8 mouse cellular contexts compared by ENCODE assay signal in genomic region chr11:100287024-100287423, GRCm38 (mm10). TPM values are rescaled to one million over a fixed set of nuclear protein-coding genes. Genes with fewer than 3 reads are reported as not detected.
A peak's percentile ranks its signal among the peaks of the same experiment; 100 is the strongest.
DNase-seq lines count a peak whose midpoint lies in the region; ATAC-seq and TF ChIP-seq lines count a peak whose summit lies in the region.

No protein-coding gene starts in this region.

- H3K9me3 ChIP-seq in liver, embryonic 11.5 days (ENCODE audit: control insufficient read depth, low read length): no peaks in the 10 kb centered on the region
- no peaks in the 10 kb centered on the region for H3K9me3 ChIP-seq in limb, embryonic 10.5 days (replicated peaks)
- H3K9me3 ChIP-seq in stomach, postnatal 0 days (ENCODE audit: control insufficient read depth, low read length): no peaks in the 10 kb centered on the region

- DNase-seq in liver: peak; percentile 21
- DNase-seq in liver, embryonic 11.5 days (ENCODE audit: low spot score): no peak
- peak; percentile 97 for DNase-seq in fibroblast of lung, adult 2 months (ENCODE audit: low read depth)
- DNase-seq in limb, embryonic 10.5 days (ENCODE audit: low spot score): no peak
- peak; percentile 97 for DNase-seq in stomach, postnatal 0 days (ENCODE audit: low spot score)
- DNase-seq in embryo, embryonic 9.5 days (ENCODE audit: extremely low spot score): no peak

- ATAC-seq in liver, embryonic 11.5 days (replicated peaks; ENCODE audit: low FRiP score): no peak
- ATAC-seq in stomach, postnatal 0 days (ENCODE audit: low FRiP score, low TSS enrichment): peak; percentile 90
- no peak for ATAC-seq in monocyte, adult 5-6 weeks (replicated peaks; ENCODE audit: insufficient number of reproducible peaks, low FRiP score, low TSS enrichment, poor library complexity, severe bottlenecking)
- ATAC-seq in megakaryocyte progenitor cell, adult 5-6 weeks (replicated peaks; ENCODE audit: poor library complexity): no peak

- no peaks in the 10 kb centered on the region for H3K36me3 ChIP-seq in liver, embryonic 11.5 days (ENCODE audit: control insufficient read depth, insufficient read depth, low read length)
- no peaks in the 10 kb centered on the region for H3K36me3 ChIP-seq in limb, embryonic 10.5 days
- no peaks in the 10 kb centered on the region for H3K36me3 ChIP-seq in stomach, postnatal 0 days (ENCODE audit: control insufficient read depth, insufficient read depth, low read length)

- H3K9ac ChIP-seq in liver, embryonic 11.5 days (ENCODE audit: low read depth, low read length): no peak overlapping the region
- H3K9ac ChIP-seq in stomach, postnatal 0 days (ENCODE audit: low read length): peak overlapping the region; percentile 27; the same call in 1 of the 2 replicates

- WGBS in liver, embryonic 11.5 days: 50% methylated on average over 10 of the region's 10 CpGs
- WGBS in limb, embryonic 10.5 days: 44% methylated on average over 10 of the region's 10 CpGs
- 27% methylated on average over 10 of the region's 10 CpGs for WGBS in stomach, postnatal 0 days

- H3K4me1 ChIP-seq in liver, embryonic 11.5 days (replicated peaks; ENCODE audit: control insufficient read depth, insufficient read depth, low read length): peaks cover 16% of the 10 kb centered on the region
- peaks cover 11% of the 10 kb centered on the region; the same call in 1 of the 2 replicates for H3K4me1 ChIP-seq in limb, embryonic 10.5 days
- peaks cover 8% of the 10 kb centered on the region; the same call in 1 of the 2 replicates for H3K4me1 ChIP-seq in stomach, postnatal 0 days (replicated peaks; ENCODE audit: control insufficient read depth, insufficient read depth)

- H3K27ac ChIP-seq in liver, embryonic 11.5 days (ENCODE audit: low read depth, low read length): no peak overlapping the region
- peak overlapping the region; percentile 21; the same call in 1 of the 2 replicates for H3K27ac ChIP-seq in limb, embryonic 10.5 days
- H3K27ac ChIP-seq in stomach, postnatal 0 days (replicated peaks): peak overlapping the region; percentile 98

- peak; percentile 90 for TF ChIP-seq EP300 in stomach, postnatal 0 days (optimal IDR thresholded peaks at IDR 0.05)

- H3K27me3 ChIP-seq in liver, embryonic 11.5 days (replicated peaks; ENCODE audit: control insufficient read depth, insufficient read depth, low read length): no peaks in the 10 kb centered on the region
- H3K27me3 ChIP-seq in limb, embryonic 10.5 days (ENCODE audit: low read depth, poor library complexity, severe bottlenecking): no peaks in the 10 kb centered on the region
- no peaks in the 10 kb centered on the region for H3K27me3 ChIP-seq in stomach, postnatal 0 days (ENCODE audit: control insufficient read depth, insufficient read depth, low read length)

- no peak overlapping the region for H3K4me3 ChIP-seq in liver, embryonic 11.5 days (ENCODE audit: low read depth, low read length)
- no peak overlapping the region for H3K4me3 ChIP-seq in limb, embryonic 10.5 days
- no peak overlapping the region for H3K4me3 ChIP-seq in stomach, postnatal 0 days (ENCODE audit: low read depth, low read length)

- no peak for TF ChIP-seq CTCF in stomach, postnatal 0 days (IDR thresholded peaks at IDR 0.05; ENCODE audit: low read depth)

- no peak overlapping the region for H3K4me2 ChIP-seq in liver, embryonic 11.5 days
- no peak overlapping the region for H3K4me2 ChIP-seq in stomach, postnatal 0 days (replicated peaks; ENCODE audit: low read depth)

RNA-seq across cellular contexts. Expression of gene Krt42, which starts 17.4 kb away (rescaled TPM):
- polyA plus RNA-seq in liver, embryonic 11.5 days (2014; fragmentation: Nextera tagmentation; extraction: Ambion mirVana): not detected in 2 replicates
- polyA plus RNA-seq in limb, embryonic 10.5 days (2016; fragmentation: Nextera tagmentation; extraction: Ambion mirVana): 0.21 TPM in 1 of 2 replicates, not detected in the other
- 0.10 and 0.12 TPM in 2 replicates for polyA plus RNA-seq in stomach, postnatal 0 days (2015; fragmentation: Nextera tagmentation; extraction: Ambion mirVana)
- total RNA-seq in monocyte, adult 5-6 weeks (2017): not detected in 3 replicates
- not detected in 2 replicates for total RNA-seq in megakaryocyte progenitor cell, adult 5-6 weeks (2015)
- total RNA-seq in megakaryocyte progenitor cell, adult 5-6 weeks (2017): not detected in 2 replicates

RNA-seq across cellular contexts. Expression of gene Krt17, which starts 26.2 kb away (rescaled TPM):
- polyA plus RNA-seq in liver, embryonic 11.5 days (2014; fragmentation: Nextera tagmentation; extraction: Ambion mirVana): 0.32 and 0.42 TPM in 2 replicates
- 1.3 and 7.6 TPM in 2 replicates for polyA plus RNA-seq in limb, embryonic 10.5 days (2016; fragmentation: Nextera tagmentation; extraction: Ambion mirVana)
- 46.4 and 63.4 TPM in 2 replicates for polyA plus RNA-seq in stomach, postnatal 0 days (2015; fragmentation: Nextera tagmentation; extraction: Ambion mirVana)
- not detected in 3 replicates for total RNA-seq in monocyte, adult 5-6 weeks (2017)
- not detected in 2 replicates for total RNA-seq in megakaryocyte progenitor cell, adult 5-6 weeks (2015)
- total RNA-seq in megakaryocyte progenitor cell, adult 5-6 weeks (2017): not detected in 2 replicates

RNA-seq across cellular contexts. Expression of gene Eif1, which starts 32.7 kb away (rescaled TPM):
- polyA plus RNA-seq in liver, embryonic 11.5 days (2014; fragmentation: Nextera tagmentation; extraction: Ambion mirVana): 2,121 and 2,222 TPM in 2 replicates
- 1,486 and 1,565 TPM in 2 replicates for polyA plus RNA-seq in limb, embryonic 10.5 days (2016; fragmentation: Nextera tagmentation; extraction: Ambion mirVana)
- polyA plus RNA-seq in stomach, postnatal 0 days (2015; fragmentation: Nextera tagmentation; extraction: Ambion mirVana): 1,487 and 1,495 TPM in 2 replicates
- total RNA-seq in monocyte, adult 5-6 weeks (2017): 374 to 712 TPM (median 492 TPM) in 3 replicates
- total RNA-seq in megakaryocyte progenitor cell, adult 5-6 weeks (2015): 1,262 and 1,322 TPM in 2 replicates
- total RNA-seq in megakaryocyte progenitor cell, adult 5-6 weeks (2017): 95.6 and 142 TPM in 2 replicates

RNA-seq across cellular contexts. Expression of gene Krt16, which starts 38.3 kb away (rescaled TPM):
- not detected in 2 replicates for polyA plus RNA-seq in liver, embryonic 11.5 days (2014; fragmentation: Nextera tagmentation; extraction: Ambion mirVana)
- polyA plus RNA-seq in limb, embryonic 10.5 days (2016; fragmentation: Nextera tagmentation; extraction: Ambion mirVana): not detected in 2 replicates
- 2.1 and 4.0 TPM in 2 replicates for polyA plus RNA-seq in stomach, postnatal 0 days (2015; fragmentation: Nextera tagmentation; extraction: Ambion mirVana)
- not detected in 3 replicates for total RNA-seq in monocyte, adult 5-6 weeks (2017)
- not detected in 2 replicates for total RNA-seq in megakaryocyte progenitor cell, adult 5-6 weeks (2015)
- total RNA-seq in megakaryocyte progenitor cell, adult 5-6 weeks (2017): not detected in 2 replicates

RNA-seq across cellular contexts. Expression of gene Gast, which starts 47.2 kb away (rescaled TPM):
- not detected in 2 replicates for polyA plus RNA-seq in liver, embryonic 11.5 days (2014; fragmentation: Nextera tagmentation; extraction: Ambion mirVana)
- polyA plus RNA-seq in limb, embryonic 10.5 days (2016; fragmentation: Nextera tagmentation; extraction: Ambion mirVana): not detected in 2 replicates
- 52.0 and 84.7 TPM in 2 replicates for polyA plus RNA-seq in stomach, postnatal 0 days (2015; fragmentation: Nextera tagmentation; extraction: Ambion mirVana)
- not detected in 3 replicates for total RNA-seq in monocyte, adult 5-6 weeks (2017)
- total RNA-seq in megakaryocyte progenitor cell, adult 5-6 weeks (2015): not detected in 2 replicates
- total RNA-seq in megakaryocyte progenitor cell, adult 5-6 weeks (2017): not detected in 2 replicates

Comparison
In these comparisons a context has a peak if more than half of its experiments do, and no peak if none do; other contexts are left out.
1. DNase-seq: peak in liver (single experiment), fibroblast of lung, adult 2 months (single experiment) and stomach, postnatal 0 days (single experiment); none in liver, embryonic 11.5 days (single experiment), limb, embryonic 10.5 days (single experiment) and embryo, embryonic 9.5 days (single experiment).